Mouse (Mus musculus): ENCODE measurements around the gene Ttll1. TPM values are rescaled to one million over a fixed set of nuclear protein-coding genes. Genes with fewer than 3 reads are reported as not detected.
"Not testable (repeated sequence)": the region's sequence is repeated elsewhere in the genome, so short reads cannot be mapped to it uniquely, and the experiment has no call there.

Gene Ttll1
- polyA plus RNA-seq, 1 experiment from 2014 or later = 90.4 TPM

- H3K27me3 ChIP-seq (ENCODE audit: control insufficient read depth, insufficient read depth, low read length) = no peaks in the 10 kb centered on the region
- no peak overlapping the region for H3K27ac ChIP-seq (ENCODE audit: low read depth, low read length)
- H3K36me3 ChIP-seq (ENCODE audit: control insufficient read depth, insufficient read depth, low read length) = no peaks in the 10 kb centered on the region
- H3K9me3 ChIP-seq (ENCODE audit: control insufficient read depth, low read length) = no peaks in the 10 kb centered on the region
- no peak overlapping the region for H3K4me3 ChIP-seq (ENCODE audit: low read depth, low read length)
- ATAC-seq (ENCODE audit: low read depth) = no peak
- peaks cover 4% of the 10 kb centered on the region; the same call in 1 of the 2 replicates for H3K4me1 ChIP-seq (ENCODE audit: control insufficient read depth, insufficient read depth, low read length)
- H3K9ac ChIP-seq (replicated peaks; ENCODE audit: low read depth, low read length) = no peak overlapping the region
- H3K4me2 ChIP-seq (ENCODE audit: low read depth, low read length) = no peak overlapping the region
- WGBS = 79% methylated on average over 4 of the region's 4 CpGs
Observed at GRCm38 (mm10) chr15:83466331-83466730, 44.4 kb downstream of the Ttll1 start.

DNA sequence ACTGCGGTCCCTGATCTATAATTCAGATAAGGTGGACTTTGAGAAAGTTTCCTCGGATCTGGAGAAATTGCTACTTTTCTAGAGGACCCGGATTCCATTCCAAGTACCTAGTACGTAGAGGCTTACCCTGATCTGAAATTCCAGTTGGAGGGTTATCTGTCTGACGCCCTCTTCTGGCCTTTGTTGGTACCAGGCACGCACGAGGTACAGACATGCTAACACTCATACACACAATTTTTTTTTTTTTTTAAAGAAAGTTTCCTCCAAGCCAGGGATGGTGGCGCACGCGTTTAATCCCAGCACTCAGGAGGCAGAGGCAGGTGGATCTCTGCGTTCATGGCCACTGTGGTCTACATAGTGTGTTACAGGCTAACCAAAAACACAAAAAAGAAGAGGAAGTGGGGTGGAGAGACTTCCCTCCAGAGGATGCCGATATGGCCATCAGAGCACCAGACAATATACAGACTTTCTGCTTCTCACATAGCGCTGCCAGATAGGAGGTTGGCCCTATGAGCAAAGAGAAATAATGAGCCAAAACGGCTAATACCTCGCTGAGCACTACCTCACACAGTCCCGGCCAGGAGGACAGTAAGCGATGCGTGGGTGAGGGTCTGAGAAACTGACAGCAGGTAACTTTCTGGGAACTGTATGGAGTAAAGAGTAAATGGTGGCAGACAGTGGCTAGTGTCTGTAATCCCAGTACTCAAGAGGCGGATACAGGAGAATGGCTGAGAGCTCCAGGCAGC is 45.6 kb downstream of the Ttll1 start:
- peak; percentile 23; the same call in 1 of the 2 replicates for ATAC-seq (ENCODE audit: low read depth)
- H3K36me3 ChIP-seq (ENCODE audit: control insufficient read depth, insufficient read depth, low read length) = no peaks in the 10 kb centered on the region
- 82% methylated on average over 19 of the region's 19 CpGs for WGBS

DNA sequence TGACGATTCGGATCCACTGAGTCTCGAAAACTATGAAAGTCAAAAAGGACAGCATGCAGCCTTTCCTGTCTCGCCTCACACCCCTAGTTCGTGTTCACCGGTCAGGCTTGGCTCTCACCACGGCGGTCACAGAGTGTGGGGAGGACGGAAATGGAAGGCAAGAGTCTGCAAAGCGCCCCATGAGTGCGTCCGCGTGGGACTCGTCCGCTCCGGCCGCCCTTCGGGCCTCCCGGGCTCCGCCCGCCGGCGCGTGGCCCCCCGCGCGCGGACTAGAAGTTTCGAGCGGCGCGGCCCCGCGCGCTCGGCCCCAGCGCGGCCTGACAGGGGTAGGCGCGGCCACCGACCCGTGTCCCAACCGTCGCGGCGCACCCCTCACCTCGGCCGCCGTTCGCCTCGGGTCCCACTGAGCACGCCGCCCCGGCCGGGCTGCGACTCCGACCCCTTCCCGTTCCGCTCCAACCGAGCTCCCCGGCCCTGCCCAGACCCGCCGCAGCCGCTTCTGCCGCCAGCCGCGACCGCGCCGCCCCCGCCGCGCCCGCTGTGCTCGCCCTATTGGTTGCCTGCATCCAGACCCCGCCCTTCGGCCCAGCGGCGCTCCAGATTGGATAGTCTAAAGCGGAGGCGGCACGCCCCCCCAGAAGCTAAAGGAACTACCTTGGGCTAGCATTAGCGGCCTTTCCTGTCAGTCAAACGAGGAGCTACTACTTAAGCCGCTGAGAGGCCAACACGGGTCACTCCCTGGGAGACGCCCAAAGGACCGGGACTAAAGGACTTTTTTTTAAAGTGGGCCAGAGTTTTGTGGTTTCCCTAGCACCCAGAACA is 46.4 kb downstream of the Ttll1 start, which contains the start of gene Pacsin2:
Pacsin2 (minus strand) TSS at position 524 of the 822 bp plus-strand sequence.
- Histone ChIP-seq H3K9ac (replicated peaks; ENCODE audit: low read depth, low read length) (peak within 1 kb of the TSS; percentile 58), H3K27ac (ENCODE audit: low read depth, low read length) (no peak within 1 kb of the TSS), H3K36me3 (ENCODE audit: control insufficient read depth, insufficient read depth, low read length) (no peaks in the 10 kb centered on the region), H3K4me2 (ENCODE audit: low read depth, low read length) (peak within 1 kb of the TSS; percentile 83), H3K9me3 (ENCODE audit: control insufficient read depth, low read length) (no peaks in the 10 kb centered on the region), H3K4me3 (ENCODE audit: low read depth, low read length) (peak within 1 kb of the TSS; percentile 59), H3K27me3 (ENCODE audit: control insufficient read depth, insufficient read depth, low read length) (no peaks in the 10 kb centered on the region), H3K4me1 (ENCODE audit: control insufficient read depth, insufficient read depth, low read length) (peaks cover 4% of the 10 kb centered on the region; the same call in 1 of the 2 replicates)
- WGBS = under 1% methylated on average over 76 of the region's 88 CpGs
- peak; percentile 99 for ATAC-seq (ENCODE audit: low read depth)

More for the DNA sequence above, 45.6 kb downstream of the Ttll1 start:
- Histone ChIP-seq H3K27me3 (ENCODE audit: control insufficient read depth, insufficient read depth, low read length) (no peaks in the 10 kb centered on the region), H3K9ac (replicated peaks; ENCODE audit: low read depth, low read length) (no peak overlapping the region), H3K27ac (ENCODE audit: low read depth, low read length) (no peak overlapping the region), H3K4me3 (ENCODE audit: low read depth, low read length) (peak overlapping the region; percentile 59), H3K4me2 (ENCODE audit: low read depth, low read length) (peak overlapping the region; percentile 83), H3K9me3 (ENCODE audit: control insufficient read depth, low read length) (no peaks in the 10 kb centered on the region), H3K4me1 (ENCODE audit: control insufficient read depth, insufficient read depth, low read length) (peaks cover 4% of the 10 kb centered on the region; the same call in 1 of the 2 replicates)

DNA sequence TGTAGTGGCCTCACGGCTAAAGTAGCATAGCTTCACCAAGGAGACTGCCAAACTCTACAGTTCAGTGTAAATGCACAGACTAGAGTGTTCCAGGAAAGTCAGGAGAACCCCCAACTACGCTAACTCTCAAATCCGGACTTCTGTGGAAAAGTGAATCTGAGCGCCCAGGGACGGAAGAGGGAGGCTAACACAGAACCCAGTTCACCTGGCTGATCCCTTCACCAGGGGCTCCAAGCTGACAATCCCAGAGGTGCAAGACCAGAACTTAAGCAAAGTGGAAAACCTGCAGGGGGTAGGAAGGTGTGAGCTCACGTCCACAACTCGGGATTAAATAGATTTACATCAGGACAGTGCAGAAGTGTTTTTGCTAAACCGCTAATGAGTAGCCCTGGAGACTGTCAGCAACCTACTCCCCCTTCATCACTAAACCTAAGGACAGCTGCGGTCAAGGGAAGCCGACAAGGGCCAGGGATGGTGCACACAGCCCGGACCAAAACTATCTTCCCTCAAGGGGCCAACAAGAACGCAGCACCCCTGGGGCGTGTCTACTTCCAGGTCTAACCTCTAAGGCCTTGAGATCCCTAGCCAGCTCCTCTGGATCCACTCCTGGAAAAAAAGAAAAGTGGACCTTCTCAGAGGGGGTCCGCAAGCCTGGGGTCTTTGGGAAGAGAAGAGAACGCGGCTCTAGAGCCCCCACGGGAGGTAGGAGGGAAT is 47.2 kb downstream of the Ttll1 start:
- 9% methylated on average over 17 of the region's 17 CpGs for WGBS
- Histone ChIP-seq H3K27ac (ENCODE audit: low read depth, low read length) (no peak overlapping the region), H3K4me2 (ENCODE audit: low read depth, low read length) (peak overlapping the region; percentile 83), H3K4me3 (ENCODE audit: low read depth, low read length) (peak overlapping the region; percentile 59), H3K36me3 (ENCODE audit: control insufficient read depth, insufficient read depth, low read length) (no peaks in the 10 kb centered on the region), H3K27me3 (ENCODE audit: control insufficient read depth, insufficient read depth, low read length) (no peaks in the 10 kb centered on the region), H3K9me3 (ENCODE audit: control insufficient read depth, low read length) (no peaks in the 10 kb centered on the region), H3K9ac (replicated peaks; ENCODE audit: low read depth, low read length) (peak overlapping the region; percentile 58), H3K4me1 (ENCODE audit: control insufficient read depth, insufficient read depth, low read length) (peaks cover 4% of the 10 kb centered on the region; the same call in 1 of the 2 replicates)
- ATAC-seq (ENCODE audit: low read depth) = no peak

DNA sequence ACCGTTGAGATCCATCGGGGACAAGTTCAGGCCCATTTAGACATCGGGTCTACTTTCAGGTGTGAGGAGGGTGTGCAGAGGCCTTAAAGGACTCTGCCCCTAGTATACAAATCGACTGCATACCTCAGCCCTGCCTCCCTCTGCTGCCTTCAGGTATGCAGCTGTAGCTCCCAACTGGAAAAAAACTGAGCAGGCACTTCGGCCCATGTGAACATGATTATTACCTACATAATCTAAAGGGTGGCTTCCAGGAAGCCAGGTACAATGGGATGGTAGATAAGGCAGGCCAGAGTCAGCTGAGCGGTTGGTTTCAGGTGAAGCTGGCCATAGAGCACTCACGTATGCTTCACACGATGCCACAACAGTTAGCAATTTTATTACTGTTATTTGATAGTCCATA is 48.3 kb downstream of the Ttll1 start:
- WGBS = 83% methylated on average over 8 of the region's 8 CpGs
- not testable (repeated sequence) for H3K4me1 ChIP-seq (ENCODE audit: control insufficient read depth, insufficient read depth, low read length); H3K4me3 ChIP-seq (ENCODE audit: low read depth, low read length)

DNA sequence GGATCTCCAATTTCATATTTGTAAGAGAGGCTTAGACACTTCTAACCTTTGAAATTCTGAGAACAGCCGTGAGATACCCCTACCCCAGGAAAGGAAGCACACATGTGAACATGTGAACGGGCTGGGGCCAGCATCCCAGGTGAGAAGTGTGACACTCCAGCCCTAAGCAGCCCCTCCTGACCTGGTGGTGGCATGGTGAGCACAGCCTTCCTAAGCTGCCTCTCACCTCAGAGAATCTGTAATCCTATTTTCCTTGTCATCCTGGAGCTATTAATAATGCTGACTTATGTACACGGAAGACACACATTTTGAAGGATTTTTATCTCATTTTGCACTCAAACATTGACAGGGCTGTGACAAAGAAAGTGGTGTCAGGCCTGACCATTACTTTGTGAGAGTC is 49.8 kb downstream of the Ttll1 start:
- no peak overlapping the region for H3K9ac ChIP-seq (replicated peaks; ENCODE audit: low read depth, low read length)

More for the DNA sequence above, 48.3 kb downstream of the Ttll1 start:
- H3K9ac ChIP-seq (replicated peaks; ENCODE audit: low read depth, low read length); H3K9me3 ChIP-seq (ENCODE audit: control insufficient read depth, low read length); H3K27ac ChIP-seq (ENCODE audit: low read depth, low read length); H3K4me2 ChIP-seq (ENCODE audit: low read depth, low read length); H3K36me3 ChIP-seq (ENCODE audit: control insufficient read depth, insufficient read depth, low read length); ATAC-seq (ENCODE audit: low read depth); H3K27me3 ChIP-seq (ENCODE audit: control insufficient read depth, insufficient read depth, low read length): not testable (repeated sequence)

GRCm38 (mm10) chr15:83457541-83457940 is 53.2 kb downstream of the Ttll1 start:
- H3K4me3 ChIP-seq (ENCODE audit: low read depth, low read length) = no peak overlapping the region
- no peak overlapping the region for H3K4me2 ChIP-seq (ENCODE audit: low read depth, low read length)
- H3K9ac ChIP-seq (replicated peaks; ENCODE audit: low read depth, low read length) = no peak overlapping the region
- WGBS = 100% methylated on average over 1 of the region's 1 CpGs
- ATAC-seq (ENCODE audit: low read depth) = no peak
- no peaks in the 10 kb centered on the region for H3K4me1 ChIP-seq (ENCODE audit: control insufficient read depth, insufficient read depth, low read length)
- H3K27me3 ChIP-seq (ENCODE audit: control insufficient read depth, insufficient read depth, low read length) = no peaks in the 10 kb centered on the region
- no peaks in the 10 kb centered on the region for H3K36me3 ChIP-seq (ENCODE audit: control insufficient read depth, insufficient read depth, low read length)
- no peak overlapping the region for H3K27ac ChIP-seq (ENCODE audit: low read depth, low read length)
- no peaks in the 10 kb centered on the region for H3K9me3 ChIP-seq (ENCODE audit: control insufficient read depth, low read length)

More for the DNA sequence above, 49.8 kb downstream of the Ttll1 start:
- no peak for ATAC-seq (ENCODE audit: low read depth)
- 91% methylated on average over 3 of the region's 3 CpGs for WGBS
- Histone ChIP-seq H3K36me3 (ENCODE audit: control insufficient read depth, insufficient read depth, low read length) (no peaks in the 10 kb centered on the region), H3K4me3 (ENCODE audit: low read depth, low read length) (no peak overlapping the region), H3K4me1 (ENCODE audit: control insufficient read depth, insufficient read depth, low read length) (peaks cover 4% of the 10 kb centered on the region; the same call in 1 of the 2 replicates), H3K4me2 (ENCODE audit: low read depth, low read length) (no peak overlapping the region), H3K9me3 (ENCODE audit: control insufficient read depth, low read length) (no peaks in the 10 kb centered on the region), H3K27ac (ENCODE audit: low read depth, low read length) (no peak overlapping the region), H3K27me3 (ENCODE audit: control insufficient read depth, insufficient read depth, low read length) (no peaks in the 10 kb centered on the region)

GRCm38 (mm10) chr15:83455637-83456036 is 55.1 kb downstream of the Ttll1 start:
- Histone ChIP-seq H3K27me3 (ENCODE audit: control insufficient read depth, insufficient read depth, low read length) (no peaks in the 10 kb centered on the region), H3K4me2 (ENCODE audit: low read depth, low read length) (no peak overlapping the region), H3K4me3 (ENCODE audit: low read depth, low read length) (no peak overlapping the region), H3K9ac (replicated peaks; ENCODE audit: low read depth, low read length) (no peak overlapping the region), H3K36me3 (ENCODE audit: control insufficient read depth, insufficient read depth, low read length) (no peaks in the 10 kb centered on the region), H3K9me3 (ENCODE audit: control insufficient read depth, low read length) (no peaks in the 10 kb centered on the region), H3K4me1 (ENCODE audit: control insufficient read depth, insufficient read depth, low read length) (no peaks in the 10 kb centered on the region), H3K27ac (ENCODE audit: low read depth, low read length) (no peak overlapping the region)
- WGBS = 94% methylated on average over 5 of the region's 5 CpGs
- ATAC-seq (ENCODE audit: low read depth) = no peak
